Mouse (Mus musculus) hindbrain, embryonic 11.5 days (tissue): ENCODE measurements around the gene H3f3a. TPM values are rescaled to one million over a fixed set of nuclear protein-coding genes. Genes with fewer than 3 reads are reported as not detected.

Experiments used
- ATAC-seq: fragments of 200-750 bp; cut with Nextera tagmentation; 2 replicates; pipeline ENCODE4 v1.8.0; 2017; ENCODE audit warnings: mild to moderate bottlenecking, moderate TSS enrichment, moderate library complexity; ENCODE audit not compliant: low FRiP score
- DNase-seq: peaks from one replicate; pipeline ENCODE4 v3.0.0-alpha.2; 2015; ENCODE audit warnings: low spot score
- H3K27ac ChIP-seq: fragments of 300-500 bp; sonication (generic); 2 replicates; pipeline ENCODE4 v1.5.1; 2014; ENCODE audit warnings: mild to moderate bottlenecking, low read depth, low read length
- H3K27me3 ChIP-seq: fragments of 300-500 bp; sonication (generic); 2 replicates; pipeline ENCODE4 v1.6.1; 2014; ENCODE audit warnings: mild to moderate bottlenecking, low read length, moderate library complexity, mixed read lengths; ENCODE audit not compliant: control insufficient read depth, insufficient read depth
- H3K36me3 ChIP-seq: fragments of 300-500 bp; sonication (generic); 2 replicates; pipeline ENCODE4 v1.6.1; 2014; ENCODE audit warnings: mild to moderate bottlenecking, low read length, moderate library complexity, mixed read lengths; ENCODE audit not compliant: control insufficient read depth, insufficient read depth
- H3K4me1 ChIP-seq: fragments of 300-500 bp; sonication (generic); replicated peaks from 2 replicates; pipeline ENCODE4 v1.6.1; 2014; ENCODE audit warnings: low read length, mixed read lengths; ENCODE audit not compliant: control insufficient read depth, insufficient read depth
- H3K4me2 ChIP-seq: fragments of 300-500 bp; sonication (generic); replicated peaks from 2 replicates; pipeline ENCODE4 v1.6.1; 2014; ENCODE audit warnings: mild to moderate bottlenecking, low read depth, low read length
- H3K4me3 ChIP-seq: fragments of 300-500 bp; sonication (generic); 2 replicates; pipeline ENCODE4 v1.5.1; 2014; ENCODE audit warnings: low read depth, low read length
- H3K9ac ChIP-seq: fragments of 300-500 bp; sonication (generic); 2 replicates; pipeline ENCODE4 v1.6.1; 2014; ENCODE audit warnings: low read depth, low read length
- H3K9me3 ChIP-seq: fragments of 300-500 bp; sonication (generic); 2 replicates; pipeline ENCODE4 v1.6.1; 2016; ENCODE audit warnings: low read length; ENCODE audit not compliant: control insufficient read depth
- WGBS: fragments of 180-500 bp; shearing (Covaris S2); extraction: QIAGEN DNeasy Blood & Tissue Kit; methylation state at CpG from one replicate; pipeline ENCODE4 v1.1.7; 2014; 5-methylcytosine and 5-hydroxymethylcytosine counted together
- polyA plus RNA-seq: library from polyadenylated mRNA; unstranded; fragments of >200 nt; fragmentation: Nextera tagmentation; extraction: Ambion mirVana; gene quantifications from 2 replicates; pipeline ENCODE4 v1.2.1, GENCODE M21; 2014

H3f3a gene
- polyA plus RNA-seq, 1 experiment from 2014 or later, result 3,542 TPM

DNA sequence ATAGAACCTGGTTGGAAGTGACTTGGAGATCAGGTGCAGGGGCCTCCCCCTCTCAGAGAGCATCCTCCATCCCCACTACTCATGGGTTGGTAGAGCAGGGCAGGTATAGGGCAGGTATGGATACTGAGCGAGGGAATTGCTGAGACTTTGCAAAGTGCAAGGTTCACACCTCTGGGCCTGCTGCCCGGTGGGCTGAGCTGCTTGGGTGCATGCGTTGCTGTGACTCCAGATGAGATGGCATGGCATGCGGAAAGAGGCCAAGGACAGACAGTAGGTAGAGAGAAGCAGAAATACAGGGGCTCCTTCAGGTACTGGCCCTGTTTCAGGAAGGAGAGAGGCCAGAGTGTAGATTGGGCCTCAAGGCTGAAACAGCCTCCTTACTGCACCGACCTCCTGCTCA is 32.5 kb downstream of the H3f3a start:
- Histone ChIP-seq H3K4me1 (no peaks in the 10 kb centered on the region), H3K9ac (no peak overlapping the region), H3K4me2 (no peak overlapping the region), H3K27me3 (no peaks in the 10 kb centered on the region), H3K27ac (no peak overlapping the region), H3K36me3 (no peaks in the 10 kb centered on the region), H3K9me3 (no peaks in the 10 kb centered on the region), H3K4me3 (no peak overlapping the region)
- ATAC-seq, result no peak
- WGBS, result 86% methylated on average over 5 of the region's 5 CpGs
- DNase-seq, result no peak

DNA sequence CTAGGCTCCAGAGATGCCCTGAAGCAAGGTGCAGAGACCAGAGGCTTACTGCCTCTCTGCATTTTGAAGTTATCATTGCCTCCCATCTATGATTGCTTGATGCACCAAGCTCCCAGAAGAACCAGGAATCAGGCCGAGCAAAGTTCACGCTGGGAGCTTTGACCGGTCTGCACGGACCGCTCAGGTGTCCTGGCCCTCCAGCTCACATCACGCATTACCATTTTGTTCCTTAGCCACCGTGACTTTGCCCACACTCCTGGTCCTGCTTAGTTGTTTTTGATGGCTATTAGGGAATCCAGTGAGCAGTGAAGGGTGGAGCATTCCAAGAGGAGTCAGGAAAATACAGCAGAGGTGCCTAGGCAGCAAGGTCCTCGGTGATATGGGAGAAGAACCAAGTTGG is 33.5 kb downstream of the H3f3a start:
- Histone ChIP-seq H3K4me2 (no peak overlapping the region), H3K27me3 (no peaks in the 10 kb centered on the region), H3K36me3 (no peaks in the 10 kb centered on the region), H3K27ac (no peak overlapping the region), H3K9me3 (no peaks in the 10 kb centered on the region), H3K9ac (no peak overlapping the region), H3K4me1 (no peaks in the 10 kb centered on the region), H3K4me3 (no peak overlapping the region)
- ATAC-seq (no peak), DNase-seq (no peak)
- WGBS, result 90% methylated on average over 8 of the region's 8 CpGs

DNA sequence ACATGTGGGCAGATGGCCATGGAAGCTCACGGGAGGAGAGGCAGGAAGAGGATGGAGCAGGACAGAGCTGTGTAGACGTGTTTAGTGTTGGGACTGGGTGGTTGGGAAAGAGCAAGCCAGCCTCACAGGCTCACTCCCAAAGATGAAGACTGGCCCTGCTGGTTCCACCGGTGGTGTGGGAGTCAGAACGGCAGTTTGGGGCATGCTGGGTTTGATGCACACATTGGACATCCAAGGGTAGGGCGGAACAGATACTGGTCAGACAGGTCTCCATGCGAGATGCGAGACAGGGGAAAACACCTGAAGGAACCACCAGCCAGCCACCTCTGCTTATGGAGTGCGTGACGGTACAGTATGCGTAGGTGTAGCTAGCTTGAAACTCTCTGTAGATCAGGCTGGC is 34.8 kb downstream of the H3f3a start:
- H3K27ac ChIP-seq, result no peak overlapping the region
- WGBS, result 85% methylated on average over 10 of the region's 10 CpGs
- H3K9ac ChIP-seq, result no peak overlapping the region
- DNase-seq, result no peak
- no peak for ATAC-seq
- peak overlapping the region; percentile 50; the same call in 1 of the 2 replicates for H3K4me3 ChIP-seq
- H3K27me3 ChIP-seq, result no peaks in the 10 kb centered on the region
- H3K4me1 ChIP-seq, result no peaks in the 10 kb centered on the region
- no peaks in the 10 kb centered on the region for H3K9me3 ChIP-seq
- H3K4me2 ChIP-seq, result no peak overlapping the region; the same call in 1 of the 2 replicates
- no peaks in the 10 kb centered on the region for H3K36me3 ChIP-seq

DNA sequence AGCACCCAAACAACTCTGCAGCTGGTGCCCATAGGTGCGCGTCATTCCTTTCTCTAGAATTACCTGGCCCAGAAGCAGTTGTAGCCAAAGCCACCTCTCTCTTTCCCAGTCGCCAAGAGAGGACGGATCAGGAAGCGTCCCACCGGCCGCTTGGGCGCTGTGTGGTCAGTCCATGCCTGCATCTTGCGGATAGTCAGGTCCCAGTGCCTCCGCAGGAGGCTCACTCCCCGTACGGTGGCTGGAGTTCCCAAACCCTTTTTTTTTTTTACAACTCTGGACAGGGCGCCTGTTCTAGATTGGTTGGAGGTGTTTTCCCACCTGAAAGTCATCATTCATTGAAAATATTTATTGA is 35.4 kb downstream of the H3f3a start:
- ATAC-seq, result peak; percentile 67
- peak overlapping the region; percentile 80 for H3K27ac ChIP-seq
- no peaks in the 10 kb centered on the region for H3K27me3 ChIP-seq
- no peaks in the 10 kb centered on the region for H3K36me3 ChIP-seq
- peak overlapping the region; percentile 84 for H3K4me2 ChIP-seq
- WGBS, result 0% methylated on average over 13 of the region's 13 CpGs
- H3K9me3 ChIP-seq, result no peaks in the 10 kb centered on the region
- H3K4me1 ChIP-seq, result no peaks in the 10 kb centered on the region
- no peak for DNase-seq
- H3K4me3 ChIP-seq, result peak overlapping the region; percentile 50
- peak overlapping the region; percentile 72 for H3K9ac ChIP-seq

DNA sequence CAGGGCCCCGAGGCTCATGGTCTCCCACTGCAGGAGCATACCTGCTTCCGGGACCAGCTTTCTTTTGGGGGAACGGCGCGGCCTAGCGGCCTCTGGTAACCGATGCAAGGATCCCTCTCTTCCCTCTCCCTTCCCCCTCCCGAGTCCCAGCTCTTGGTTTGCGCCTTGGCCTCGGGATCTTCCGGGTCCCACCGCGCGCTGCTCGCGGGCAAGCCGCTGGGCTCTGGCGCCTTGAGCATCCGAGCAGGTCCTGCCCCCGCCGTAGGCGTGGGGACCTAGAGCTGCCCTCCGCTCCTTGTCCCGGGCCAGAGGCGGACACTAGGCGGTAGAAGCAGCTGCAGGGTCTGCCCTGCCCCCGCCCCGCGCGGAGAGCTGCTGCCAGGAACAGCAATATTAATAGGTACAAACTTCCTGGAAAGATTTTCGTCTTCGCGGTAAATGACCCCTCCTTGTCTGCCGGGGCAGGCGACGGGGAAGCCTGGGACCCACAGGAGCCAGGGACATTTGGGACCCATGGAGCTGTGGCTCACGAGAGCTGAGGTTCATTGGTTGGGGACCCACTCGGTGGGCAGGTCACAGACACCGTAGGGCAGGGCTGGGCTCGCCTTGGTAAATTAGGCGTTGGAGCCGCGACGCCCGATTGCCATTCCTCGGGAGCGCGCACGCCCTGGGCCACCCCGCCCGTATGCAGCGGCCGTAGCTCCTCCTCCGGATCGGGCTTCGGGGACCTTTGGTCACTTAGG is 35.9 kb downstream of the H3f3a start:
- peak; percentile 89 for DNase-seq
- Histone ChIP-seq H3K9ac (peak overlapping the region; percentile 72), H3K27ac (peak overlapping the region; percentile 80), H3K36me3 (no peaks in the 10 kb centered on the region), H3K9me3 (no peaks in the 10 kb centered on the region), H3K4me2 (peak overlapping the region; percentile 84), H3K4me1 (no peaks in the 10 kb centered on the region), H3K4me3 (peak overlapping the region; percentile 50), H3K27me3 (no peaks in the 10 kb centered on the region)
- peak; percentile 84 for ATAC-seq
- under 1% methylated on average over 56 of the region's 56 CpGs for WGBS

DNA sequence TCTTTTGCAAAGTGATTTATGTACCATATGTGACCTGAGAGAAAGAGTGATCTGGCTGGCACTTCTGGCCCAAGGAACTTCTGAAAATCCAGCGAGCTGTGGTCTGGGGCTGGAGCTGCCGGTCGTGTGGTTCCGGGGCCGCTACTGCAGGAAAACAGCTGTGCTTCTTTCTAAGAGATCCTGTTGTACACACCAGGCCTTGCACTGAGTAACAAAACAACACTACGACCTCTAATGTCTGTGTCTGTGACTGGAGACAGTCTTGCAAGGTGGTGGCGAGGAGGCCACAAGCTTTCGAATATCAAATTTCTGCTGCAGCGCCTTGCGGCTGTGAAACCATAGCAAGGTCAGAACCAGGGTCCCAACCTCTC is 36.5 kb downstream of the H3f3a start:
- Histone ChIP-seq H3K9ac (peak overlapping the region; percentile 72), H3K27ac (peak overlapping the region; percentile 80), H3K27me3 (no peaks in the 10 kb centered on the region), H3K4me2 (peak overlapping the region; percentile 84), H3K36me3 (no peaks in the 10 kb centered on the region), H3K4me3 (peak overlapping the region; percentile 50), H3K4me1 (no peaks in the 10 kb centered on the region), H3K9me3 (no peaks in the 10 kb centered on the region)
- DNase-seq, result no peak
- ATAC-seq, result no peak; the same call in 1 of the 2 replicates
- WGBS, result 7% methylated on average over 10 of the region's 10 CpGs

DNA sequence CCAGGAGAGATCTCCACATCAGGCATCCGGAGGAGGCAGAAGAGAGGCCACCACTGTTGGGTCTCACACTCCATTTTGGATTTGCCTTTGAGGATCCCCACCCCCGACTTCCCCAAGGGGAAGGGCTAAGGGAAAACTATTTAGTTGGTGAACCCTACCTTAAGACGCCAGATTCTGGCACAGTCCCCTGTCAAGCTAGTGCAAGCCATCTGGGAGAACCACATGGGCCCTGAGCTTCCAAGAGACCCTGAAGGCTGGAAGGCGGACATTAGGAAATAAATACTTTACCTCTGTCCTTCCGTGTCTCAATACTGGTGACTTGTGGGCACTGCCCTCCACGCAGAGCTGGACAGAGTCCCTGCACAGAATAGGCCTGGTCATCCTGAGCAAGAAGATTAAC is 37.2 kb downstream of the H3f3a start:
- DNase-seq, result no peak
- H3K4me3 ChIP-seq, result no peak overlapping the region
- H3K4me2 ChIP-seq, result no peak overlapping the region
- no peaks in the 10 kb centered on the region for H3K36me3 ChIP-seq
- no peaks in the 10 kb centered on the region for H3K4me1 ChIP-seq
- no peak overlapping the region for H3K27ac ChIP-seq
- 81% methylated on average over 6 of the region's 6 CpGs for WGBS
- no peaks in the 10 kb centered on the region for H3K9me3 ChIP-seq
- no peak overlapping the region for H3K9ac ChIP-seq
- ATAC-seq, result no peak
- H3K27me3 ChIP-seq, result no peaks in the 10 kb centered on the region

DNA sequence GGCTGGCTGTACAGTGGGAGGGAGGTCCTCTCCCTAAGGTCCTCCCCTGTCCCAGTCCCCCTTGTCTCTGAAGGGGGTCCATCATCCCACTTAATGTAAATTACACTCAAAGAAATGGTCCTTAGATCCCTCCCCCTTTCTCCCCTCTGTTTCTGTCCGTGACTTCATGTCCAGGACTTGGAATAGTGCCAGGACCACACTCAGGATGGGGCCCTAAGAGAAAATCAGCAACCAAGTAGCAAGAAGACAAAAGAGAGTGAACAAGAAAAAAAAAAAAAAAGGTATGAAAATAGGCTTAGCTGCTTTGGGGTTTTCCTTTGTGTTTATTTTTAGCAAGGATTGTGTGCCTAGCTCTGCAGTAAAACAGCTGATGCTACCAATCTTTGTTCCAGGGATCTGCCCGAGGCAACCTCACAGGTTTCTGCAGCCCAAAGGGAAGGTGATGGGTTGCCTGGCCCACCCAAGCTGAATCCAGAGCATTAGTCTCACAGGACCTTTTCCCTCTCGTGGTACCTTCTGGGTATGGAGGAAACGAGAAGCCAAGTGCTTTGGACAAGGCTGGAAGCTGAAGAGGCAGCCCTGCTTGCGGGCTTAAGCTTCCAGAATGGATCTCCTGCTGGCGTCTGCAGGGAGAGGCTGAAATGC is 37.8 kb downstream of the H3f3a start:
- ATAC-seq (no peak), DNase-seq (no peak)
- no peak overlapping the region for H3K4me2 ChIP-seq
- H3K9me3 ChIP-seq, result no peaks in the 10 kb centered on the region
- no peaks in the 10 kb centered on the region for H3K4me1 ChIP-seq
- H3K9ac ChIP-seq, result no peak overlapping the region
- no peak overlapping the region for H3K4me3 ChIP-seq
- H3K27me3 ChIP-seq, result no peaks in the 10 kb centered on the region
- H3K27ac ChIP-seq, result no peak overlapping the region
- no peaks in the 10 kb centered on the region for H3K36me3 ChIP-seq
- 74% methylated on average over 6 of the region's 6 CpGs for WGBS

DNA sequence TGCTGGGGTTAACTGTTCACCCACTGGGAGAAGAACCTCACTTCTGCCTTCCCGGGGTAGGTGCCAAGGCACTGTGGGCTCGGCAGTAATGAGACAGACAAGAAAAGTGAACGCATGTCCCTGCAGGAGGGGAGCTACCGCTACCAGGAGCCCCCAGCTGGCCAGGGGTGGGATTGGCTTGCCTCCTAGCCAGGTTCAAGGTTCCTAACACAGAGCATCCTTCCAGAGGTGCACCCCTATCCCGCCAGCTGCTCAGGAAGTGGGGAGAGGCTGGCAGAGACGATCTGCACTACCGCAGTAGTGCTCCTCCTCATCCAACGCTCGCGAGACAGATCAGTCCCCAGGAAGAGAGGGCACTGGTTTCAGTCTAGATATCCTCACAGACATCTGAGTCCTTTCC is 38.4 kb downstream of the H3f3a start:
- no peaks in the 10 kb centered on the region for H3K4me1 ChIP-seq
- H3K9ac ChIP-seq, result no peak overlapping the region
- DNase-seq (no peak), ATAC-seq (no peak)
- H3K9me3 ChIP-seq, result no peaks in the 10 kb centered on the region
- WGBS, result 78% methylated on average over 10 of the region's 10 CpGs
- H3K27me3 ChIP-seq, result no peaks in the 10 kb centered on the region
- H3K4me3 ChIP-seq, result no peak overlapping the region
- H3K36me3 ChIP-seq, result no peaks in the 10 kb centered on the region
- no peak overlapping the region for H3K27ac ChIP-seq
- H3K4me2 ChIP-seq, result no peak overlapping the region
